In the genomic region with DNA sequence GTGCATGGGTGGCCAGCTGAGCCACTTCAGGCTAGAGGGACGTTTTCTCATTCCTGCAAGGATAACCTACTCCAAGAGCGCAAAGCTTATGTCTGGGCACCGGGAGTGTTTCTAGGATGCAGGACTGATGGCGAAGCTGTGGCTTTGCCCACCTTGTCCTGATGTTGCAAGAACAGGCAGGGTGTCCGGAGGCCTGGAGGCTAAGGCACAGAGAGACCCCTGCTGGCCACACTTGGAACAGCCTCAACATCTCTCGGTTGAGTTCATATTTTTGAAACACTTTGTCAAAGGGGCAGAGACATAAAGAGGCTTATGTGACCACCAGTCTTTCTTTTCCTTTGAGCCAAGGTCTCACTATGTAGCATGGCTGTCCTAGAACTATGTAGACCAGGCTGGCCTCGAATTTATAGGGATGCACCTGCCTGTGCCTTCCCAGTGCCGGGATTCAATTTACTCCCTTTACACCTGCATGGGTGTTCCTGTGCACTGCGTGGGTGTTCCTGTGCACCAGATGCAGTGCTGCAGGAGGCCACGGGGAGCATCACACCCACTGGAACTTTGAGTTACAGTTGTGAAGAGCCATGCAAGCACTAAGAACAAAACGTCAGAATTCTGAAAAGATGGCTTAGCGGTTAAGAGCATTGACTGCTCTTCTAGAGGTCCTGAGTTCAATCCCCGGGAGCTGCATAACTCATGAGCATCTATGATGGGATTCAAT, we compare ENCODE assay signal across 8 mouse cellular contexts. TPM values are rescaled to one million over a fixed set of nuclear protein-coding genes. Genes with fewer than 3 reads are reported as not detected.
DNase-seq lines count a peak whose midpoint lies in the region; ATAC-seq lines count a peak whose summit lies in the region.

No protein-coding gene starts in this region.

- ATAC-seq in CD4-positive, CD25-positive, alpha-beta regulatory T cell, adult 4 months: peak; percentile 25

- peak; percentile 57 to 82 for DNase-seq in heart, adult 18-20 months
- no peak for DNase-seq in heart, adult 11 months
- DNase-seq in c-Kit-positive CD71-positive TER-119-negative erythroid progenitor cells, embryonic 14.5 days (ENCODE audit: low read depth): peak; percentile 48
- DNase-seq in forelimb bud, embryonic 11.5 days (ENCODE audit: low read depth, low spot score): peak; percentile 70
- DNase-seq in layer of hippocampus, adult 18-20 months (ENCODE audit: low spot score in 2 of 2): peak; percentile 54 to 83
- peak; percentile 63 to 73 for DNase-seq in lung, postnatal 4 days
- peak; percentile 46 to 56 for DNase-seq in spleen, postnatal 36 days (ENCODE audit: low spot score in 2 of 2)

RNA-seq across cellular contexts. Expression of gene Slc39a3, which starts 4.4 kb away (rescaled TPM):
- 10 to 100 TPM; 12.8 to 14.2 TPM for total RNA-seq in heart, adult 18-20 months (2021)
- polyA plus RNA-seq in CD4-positive, CD25-positive, alpha-beta regulatory T cell, adult 4 months (2017; shearing (Covaris generic)): 1 to 10 TPM; 3.3 to 4.7 TPM
- 10 to 100 TPM; 62.1 to 64.4 TPM for total RNA-seq in layer of hippocampus, adult 18-20 months (2021)

RNA-seq across cellular contexts. Expression of gene Diras1, which starts 16.2 kb away (rescaled TPM):
- total RNA-seq in heart, adult 18-20 months (2021): not detected
- not detected for polyA plus RNA-seq in CD4-positive, CD25-positive, alpha-beta regulatory T cell, adult 4 months (2017; shearing (Covaris generic))
- total RNA-seq in layer of hippocampus, adult 18-20 months (2021): 10 to 100 TPM; 96.6 to 98.2 TPM

RNA-seq across cellular contexts. Expression of gene Sgta, which starts 18.4 kb away (rescaled TPM):
- total RNA-seq in heart, adult 18-20 months (2021): 100 to 1,000 TPM in 1 of 2 experiments, 10 to 100 TPM in 1; 99.5 to 102 TPM
- 100 to 1,000 TPM in 1 of 2 experiments, 10 to 100 TPM in 1; 78.9 to 148 TPM for polyA plus RNA-seq in CD4-positive, CD25-positive, alpha-beta regulatory T cell, adult 4 months (2017; shearing (Covaris generic))
- 100 to 1,000 TPM; 180 to 183 TPM for total RNA-seq in layer of hippocampus, adult 18-20 months (2021)

RNA-seq across cellular contexts. Expression of gene Gng7, which starts 26.9 kb away (rescaled TPM):
- 1 to 10 TPM in 1 of 2 experiments, under 1 TPM in 1; 0.82 to 1.3 TPM for total RNA-seq in heart, adult 18-20 months (2021)
- under 1 TPM in 1 of 2 experiments, not detected in 1; 0.54 TPM for polyA plus RNA-seq in CD4-positive, CD25-positive, alpha-beta regulatory T cell, adult 4 months (2017; shearing (Covaris generic))
- total RNA-seq in layer of hippocampus, adult 18-20 months (2021): 100 to 1,000 TPM; 166 to 173 TPM

RNA-seq across cellular contexts. Expression of gene Thop1, which starts 28.2 kb away (rescaled TPM):
- 10 to 100 TPM; 12.8 to 14.8 TPM for total RNA-seq in heart, adult 18-20 months (2021)
- 1 to 10 TPM; 2.0 to 2.5 TPM for polyA plus RNA-seq in CD4-positive, CD25-positive, alpha-beta regulatory T cell, adult 4 months (2017; shearing (Covaris generic))
- total RNA-seq in layer of hippocampus, adult 18-20 months (2021): 10 to 100 TPM; 50.5 to 50.6 TPM

Comparison
In these comparisons a context has a peak if more than half of its experiments do, and no peak if none do; other contexts are left out.
1. RNA of gene Slc39a3, which starts 4.4 kb away (total RNA-seq): 62.1 to 64.4 TPM in layer of hippocampus, adult 18-20 months; 12.8 to 14.2 TPM in heart, adult 18-20 months; every median in the first group is over 4 times any median in the second.
2. RNA of gene Diras1, which starts 16.2 kb away (total RNA-seq): 96.6 to 98.2 TPM in layer of hippocampus, adult 18-20 months; not detected in heart, adult 18-20 months; every median in the first group is over 10 times any median in the second.